In genomic region chr14:46646673-46647318, GRCm38 (mm10) we compare ENCODE assay signal across 28 mouse cellular contexts.
DNase-seq lines count a peak whose midpoint lies in the region; ATAC-seq and TF ChIP-seq lines count a peak whose summit lies in the region.
"Had no signal": no experiment of that assay in that cellular context is flagged by ENCODE, and none has a peak within 500 bp of the region (broad histone marks: within the 10 kb centered on the region; RNA-seq: fewer than 3 reads in every experiment).

No protein-coding gene starts in this region.

- no peaks in the 10 kb centered on the region for H3K9me3 ChIP-seq in forebrain, postnatal 0 days (ENCODE audit: low read length)
- no peaks in the 10 kb centered on the region for H3K9me3 ChIP-seq in forebrain, embryonic 13.5 days (replicated peaks)
- H3K9me3 ChIP-seq in hindbrain, embryonic 15.5 days = no peaks in the 10 kb centered on the region
- H3K9me3 ChIP-seq in midbrain, postnatal 0 days (ENCODE audit: low read length) = no peaks in the 10 kb centered on the region
- H3K9me3 ChIP-seq: G1E; liver, embryonic 12.5 days; midbrain, embryonic 12.5 days had no signal

- WGBS in forebrain, postnatal 0 days = 67% methylated on average over 14 of the region's 14 CpGs
- 68% methylated on average over 14 of the region's 14 CpGs for WGBS in forebrain, embryonic 13.5 days
- 58% methylated on average over 14 of the region's 14 CpGs for WGBS in hindbrain, embryonic 15.5 days
- 70% methylated on average over 14 of the region's 14 CpGs for WGBS in midbrain, postnatal 0 days
- 79% methylated on average over 14 of the region's 14 CpGs for WGBS in lung, adult 2 months

- H3K27me3 ChIP-seq in forebrain, postnatal 0 days (ENCODE audit: insufficient read depth, low read length) = peaks cover 13% of the 10 kb centered on the region
- peaks cover 93% of the 10 kb centered on the region for H3K27me3 ChIP-seq in forebrain, embryonic 13.5 days
- H3K27me3 ChIP-seq in hindbrain, embryonic 15.5 days = 0 out of 2 replicates have a peak, but pooled peaks cover 4% of the 10 kb centered on the region
- H3K27me3 ChIP-seq in midbrain, postnatal 0 days (ENCODE audit: insufficient read depth, low read length) = no peaks in the 10 kb centered on the region

- no peak for DNase-seq in forebrain, postnatal 0 days
- peak; percentile 20 for DNase-seq in brain, embryonic 14.5 days (ENCODE audit: low read depth)
- DNase-seq in midbrain, postnatal 0 days (ENCODE audit: low spot score) = peak; percentile 6
- DNase-seq in lung, postnatal 4 days = no peak
- no peak for DNase-seq in spleen, postnatal 4 days (ENCODE audit: low spot score in 2 of 2)
- DNase-seq in lung, adult 2 months = no peak
- DNase-seq: adrenal gland, postnatal 14 days; cerebellum, adult 18-20 months; cerebellum, postnatal 14 days; gastrocnemius, postnatal 25 days; heart, adult 11 months; heart, postnatal 36 days; kidney, adult 11 months; kidney, postnatal 36 days; left cerebral cortex, postnatal 4 days; lung, embryonic 14.5 days; lung, postnatal 14 days; thymus, adult 2 months; thymus, postnatal 36 days had no signal

- no peak for TF ChIP-seq CTCF in forebrain, postnatal 0 days (IDR thresholded peaks at IDR 0.05; ENCODE audit: low read depth)
- TF ChIP-seq CTCF in brain, embryonic 14.5 days (IDR thresholded peaks at IDR 0.05; ENCODE audit: borderline replicate concordance, extremely low read depth, insufficient read depth, insufficient read length) = no peak
- TF ChIP-seq CTCF in midbrain, postnatal 0 days (IDR thresholded peaks at IDR 0.05) = no peak
- no peak for TF ChIP-seq CTCF in lung, adult 2 months (IDR thresholded peaks at IDR 0.05; ENCODE audit: insufficient read depth, low read length)

- H3K27ac ChIP-seq in forebrain, postnatal 0 days (ENCODE audit: low read depth, low read length) = no peak overlapping the region
- no peak overlapping the region for H3K27ac ChIP-seq in forebrain, embryonic 13.5 days
- H3K27ac ChIP-seq in hindbrain, embryonic 15.5 days (replicated peaks) = peak overlapping the region; percentile 67
- no peak overlapping the region for H3K27ac ChIP-seq in midbrain, postnatal 0 days (ENCODE audit: low read depth, low read length)
- H3K27ac ChIP-seq: layer of hippocampus, adult 2 months; liver, embryonic 12.5 days; midbrain, embryonic 12.5 days had no signal

- no peaks in the 10 kb centered on the region for H3K36me3 ChIP-seq in forebrain, postnatal 0 days (ENCODE audit: insufficient read depth)
- H3K36me3 ChIP-seq in forebrain, embryonic 13.5 days (ENCODE audit: poor library complexity, severe bottlenecking) = no peaks in the 10 kb centered on the region
- H3K36me3 ChIP-seq in hindbrain, embryonic 15.5 days = no peaks in the 10 kb centered on the region
- no peaks in the 10 kb centered on the region for H3K36me3 ChIP-seq in midbrain, postnatal 0 days (ENCODE audit: insufficient read depth, low read length)
- H3K36me3 ChIP-seq: G1E; liver, embryonic 12.5 days; midbrain, embryonic 12.5 days had no signal

- no peak overlapping the region for H3K4me2 ChIP-seq in forebrain, postnatal 0 days (ENCODE audit: low read depth)
- no peak overlapping the region for H3K4me2 ChIP-seq in forebrain, embryonic 13.5 days
- peak overlapping the region; percentile 25 for H3K4me2 ChIP-seq in hindbrain, embryonic 15.5 days
- no peak overlapping the region for H3K4me2 ChIP-seq in midbrain, postnatal 0 days (ENCODE audit: low read depth, low read length, poor library complexity, severe bottlenecking)
- H3K4me2 ChIP-seq: heart, embryonic 11.5 days; liver, embryonic 12.5 days; lung, embryonic 14.5 days; midbrain, embryonic 12.5 days had no signal

- no peak overlapping the region for H3K4me3 ChIP-seq in forebrain, postnatal 0 days (ENCODE audit: low read depth, low read length)
- no peak overlapping the region for H3K4me3 ChIP-seq in forebrain, embryonic 13.5 days
- no peak overlapping the region for H3K4me3 ChIP-seq in hindbrain, embryonic 15.5 days
- no peak overlapping the region for H3K4me3 ChIP-seq in midbrain, postnatal 0 days (ENCODE audit: low read depth, low read length)
- no peak overlapping the region for H3K4me3 ChIP-seq in lung, adult 2 months (replicated peaks; ENCODE audit: extremely low read depth, low read depth, low read length)
- H3K4me3 ChIP-seq: layer of hippocampus, adult 2 months; liver, embryonic 12.5 days; midbrain, embryonic 12.5 days; myocyte had no signal

- H3K4me1 ChIP-seq in forebrain, postnatal 0 days (ENCODE audit: insufficient read depth) = no peaks in the 10 kb centered on the region
- H3K4me1 ChIP-seq in forebrain, embryonic 13.5 days = no peaks in the 10 kb centered on the region
- H3K4me1 ChIP-seq in hindbrain, embryonic 15.5 days (replicated peaks) = peaks cover 12% of the 10 kb centered on the region
- no peaks in the 10 kb centered on the region for H3K4me1 ChIP-seq in midbrain, postnatal 0 days (ENCODE audit: insufficient read depth, low read length)
- no peaks in the 10 kb centered on the region for H3K4me1 ChIP-seq in lung, adult 2 months (ENCODE audit: control insufficient read depth, insufficient read depth, low read length)
- H3K4me1 ChIP-seq: liver, embryonic 12.5 days; midbrain, embryonic 12.5 days had no signal

- no peak overlapping the region for H3K9ac ChIP-seq in forebrain, postnatal 0 days
- no peak overlapping the region for H3K9ac ChIP-seq in forebrain, embryonic 13.5 days
- H3K9ac ChIP-seq in hindbrain, embryonic 15.5 days = no peak overlapping the region
- no peak overlapping the region for H3K9ac ChIP-seq in midbrain, postnatal 0 days (replicated peaks; ENCODE audit: low read length, poor library complexity, severe bottlenecking)
- H3K9ac ChIP-seq: liver, embryonic 12.5 days; lung, embryonic 14.5 days; midbrain, embryonic 12.5 days had no signal

- peak; percentile 20 for ATAC-seq in forebrain, postnatal 0 days
- ATAC-seq in forebrain, embryonic 13.5 days = no peak
- no peak; the same call in 1 of the 2 replicates for ATAC-seq in hindbrain, embryonic 15.5 days (ENCODE audit: low FRiP score, low read depth)
- ATAC-seq in midbrain, postnatal 0 days (ENCODE audit: low FRiP score) = peak; percentile 31; the same call in 1 of the 2 replicates
- ATAC-seq: inflammation-experienced regulatory T-cells, adult 6 months; liver, embryonic 12.5 days had no signal

- TF ChIP-seq POLR2A in brain, embryonic 14.5 days (IDR thresholded peaks at IDR 0.05; ENCODE audit: borderline replicate concordance, extremely low read depth, insufficient read depth, insufficient read length, poor library complexity, severe bottlenecking) = no peak
- no peak for TF ChIP-seq POLR2A in lung, adult 2 months (IDR thresholded peaks at IDR 0.05; ENCODE audit: borderline replicate concordance, extremely low read depth, low read depth, low read length)

Comparison
In these comparisons a context has a peak if more than half of its experiments do, and no peak if none do; other contexts are left out.
1. ATAC-seq: peak in forebrain, postnatal 0 days (single experiment) and midbrain, postnatal 0 days (single experiment); none in forebrain, embryonic 13.5 days (single experiment) and hindbrain, embryonic 15.5 days (single experiment).
2. DNase-seq: peak in brain, embryonic 14.5 days (single experiment) and midbrain, postnatal 0 days (single experiment); none in forebrain, postnatal 0 days (single experiment), lung, postnatal 4 days (0 of 2), spleen, postnatal 4 days (0 of 2) and lung, adult 2 months (single experiment).